Mouse (Mus musculus) neural tube, embryonic 15.5 days (tissue): ENCODE results near the gene Nr1d1. TPM values are rescaled to one million over a fixed set of nuclear protein-coding genes. Genes with fewer than 3 reads are reported as not detected.
A peak's percentile ranks its signal among the peaks of the same experiment; 100 is the strongest.

Experiments used
- ATAC-seq: fragments of 200-750 bp; cut with Nextera tagmentation; 2 replicates; pipeline ENCODE4 v1.8.0; 2017; ENCODE audit warnings: mild to moderate bottlenecking, moderate TSS enrichment, moderate library complexity; ENCODE audit not compliant: low FRiP score
- H3K27ac ChIP-seq: fragments of 300-500 bp; sonication (generic); replicated peaks from 2 replicates; pipeline ENCODE4 v1.5.1; 2015; ENCODE audit warnings: mild to moderate bottlenecking, inconsistent platforms
- H3K27me3 ChIP-seq: fragments of 300-500 bp; sonication (generic); replicated peaks from 2 replicates; pipeline ENCODE4 v1.6.1; 2015; ENCODE audit warnings: inconsistent platforms
- H3K36me3 ChIP-seq: fragments of 300-500 bp; sonication (generic); 2 replicates; pipeline ENCODE4 v1.6.1; 2015; ENCODE audit warnings: inconsistent platforms
- H3K4me1 ChIP-seq: fragments of 300-500 bp; sonication (generic); 2 replicates; pipeline ENCODE4 v1.6.1; 2015; ENCODE audit warnings: inconsistent platforms
- H3K4me2 ChIP-seq: fragments of 300-500 bp; sonication (generic); 2 replicates; pipeline ENCODE4 v1.6.1; 2015; ENCODE audit warnings: inconsistent platforms, mild to moderate bottlenecking, moderate library complexity
- H3K4me3 ChIP-seq: fragments of 300-500 bp; sonication (generic); replicated peaks from 2 replicates; pipeline ENCODE4 v1.5.1; 2015; ENCODE audit warnings: mild to moderate bottlenecking, inconsistent platforms
- H3K9ac ChIP-seq: fragments of 300-500 bp; sonication (generic); replicated peaks from 2 replicates; pipeline ENCODE4 v1.6.1; 2015; ENCODE audit warnings: mild to moderate bottlenecking, inconsistent platforms
- H3K9me3 ChIP-seq: fragments of 300-500 bp; sonication (generic); replicated peaks from 2 replicates; pipeline ENCODE4 v1.6.1; 2016; ENCODE audit warnings: inconsistent platforms
- WGBS: fragments of 180-500 bp; shearing (Covaris S2); methylation state at CpG from one replicate; pipeline ENCODE4 v1.1.7; 2015; ENCODE audit warnings: mixed read lengths; 5-methylcytosine and 5-hydroxymethylcytosine counted together
- polyA plus RNA-seq: library from polyadenylated mRNA; unstranded; fragments of >200 nt; fragmentation: Nextera tagmentation; extraction: Ambion mirVana; gene quantifications from 2 replicates; pipeline ENCODE4 v1.2.1, GENCODE M21; 2015

The Nr1d1 gene
- polyA plus RNA-seq, 1 experiment from 2014 or later: 4.0 TPM

DNA sequence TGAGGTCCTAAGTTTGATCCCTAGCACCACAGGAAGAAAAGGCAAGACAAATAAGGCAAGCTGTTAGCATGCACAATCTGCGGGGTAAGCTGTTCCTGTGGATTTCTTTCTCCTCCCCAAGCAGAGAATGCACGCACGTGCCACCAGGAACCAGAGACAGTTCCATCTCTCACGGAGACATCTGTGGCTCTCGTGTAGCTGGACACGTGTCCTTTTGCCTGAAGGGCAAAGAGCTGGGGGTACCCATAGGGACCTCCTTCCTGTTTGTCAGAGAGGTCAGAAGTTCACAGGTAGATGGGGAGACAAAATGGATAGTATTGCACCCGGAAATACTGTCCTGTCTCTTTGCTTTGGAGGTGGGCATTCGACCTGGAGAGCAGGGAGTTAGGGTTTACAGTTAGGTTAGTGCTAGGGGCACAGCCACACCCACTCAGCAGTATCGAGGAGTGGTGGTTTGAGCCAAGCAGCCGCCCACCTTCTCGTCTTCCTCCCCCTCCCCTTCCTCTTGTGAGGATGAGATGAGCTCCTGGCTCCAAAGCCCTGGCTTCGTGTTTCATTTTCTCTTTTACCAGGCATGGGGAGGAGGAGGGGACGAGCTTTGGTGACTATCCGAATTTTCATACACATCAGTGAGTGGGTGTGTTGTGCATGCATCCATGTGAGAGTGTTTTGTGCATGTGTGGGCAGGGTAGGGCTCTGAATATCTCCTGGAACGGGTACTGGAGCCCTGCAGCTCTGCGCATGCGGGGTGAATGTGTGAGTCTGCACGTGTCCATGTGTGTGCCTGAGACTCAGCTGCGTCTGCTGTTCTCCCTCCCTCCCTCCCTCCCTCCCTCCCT is 28.1 kb downstream of the Nr1d1 start:
- Histone ChIP-seq H3K4me1 (peaks cover 92% of the 10 kb centered on the region), H3K36me3 (no peaks in the 10 kb centered on the region), H3K4me3 (peak overlapping the region; percentile 31), H3K27me3 (no peaks in the 10 kb centered on the region), H3K9ac (peak overlapping the region; percentile 31), H3K9me3 (no peaks in the 10 kb centered on the region), H3K4me2 (peak overlapping the region; percentile 94), H3K27ac (peak overlapping the region; percentile 84)
- ATAC-seq: peak; percentile 58
- 4% methylated on average over 18 of the region's 19 CpGs for WGBS

DNA sequence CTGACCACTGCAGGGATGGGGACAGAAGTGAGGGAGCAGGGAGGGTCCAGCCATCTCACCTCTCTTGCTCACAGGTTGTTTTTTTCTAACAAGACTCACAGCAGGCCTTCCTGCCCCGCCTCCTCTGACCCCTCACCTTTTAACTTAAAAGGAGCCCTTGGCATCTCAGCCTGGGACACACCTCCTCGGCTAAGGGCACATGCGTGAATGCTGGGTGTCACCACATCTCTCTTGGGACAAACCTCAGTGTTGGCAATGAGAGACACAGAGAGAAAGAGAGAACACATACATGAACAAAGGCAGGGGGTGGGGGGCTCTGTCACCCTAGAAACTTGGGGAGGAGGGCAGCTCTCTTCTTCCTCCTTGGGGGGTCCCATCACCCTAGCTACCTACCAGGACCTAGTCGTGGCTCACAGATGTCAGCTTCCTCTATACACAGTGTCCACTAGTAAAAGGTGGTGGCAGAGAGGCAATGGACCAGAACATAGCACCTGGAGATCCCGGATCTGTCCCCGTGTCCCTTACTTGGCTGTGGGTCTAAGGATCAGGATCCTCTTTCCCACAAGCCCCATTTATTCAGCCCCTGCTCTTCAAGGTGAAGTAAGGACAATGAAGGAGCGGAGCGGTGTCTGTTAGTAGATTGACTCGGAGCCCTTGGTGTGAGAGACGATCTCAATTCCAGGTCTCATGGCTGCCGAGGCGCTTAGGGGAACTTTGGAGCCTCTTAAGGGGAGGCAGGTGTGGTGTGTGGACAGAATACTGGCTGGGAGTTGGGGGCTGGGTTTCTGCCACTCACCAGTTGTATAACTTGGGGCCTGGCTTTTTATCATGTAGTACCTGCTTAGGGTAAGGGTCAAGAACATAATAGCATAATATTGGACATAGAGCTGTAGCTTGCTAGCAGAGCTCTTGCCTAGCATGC is 28.9 kb downstream of the Nr1d1 start:
- ATAC-seq: no peak
- Histone ChIP-seq H3K4me1 (peaks cover 83% of the 10 kb centered on the region), H3K27ac (peak overlapping the region; percentile 84), H3K9ac (peak overlapping the region; percentile 31), H3K4me2 (peak overlapping the region; percentile 94), H3K36me3 (no peaks in the 10 kb centered on the region), H3K4me3 (peak overlapping the region; percentile 31), H3K27me3 (no peaks in the 10 kb centered on the region), H3K9me3 (no peaks in the 10 kb centered on the region)
- 44% methylated on average over 12 of the region's 12 CpGs for WGBS

DNA sequence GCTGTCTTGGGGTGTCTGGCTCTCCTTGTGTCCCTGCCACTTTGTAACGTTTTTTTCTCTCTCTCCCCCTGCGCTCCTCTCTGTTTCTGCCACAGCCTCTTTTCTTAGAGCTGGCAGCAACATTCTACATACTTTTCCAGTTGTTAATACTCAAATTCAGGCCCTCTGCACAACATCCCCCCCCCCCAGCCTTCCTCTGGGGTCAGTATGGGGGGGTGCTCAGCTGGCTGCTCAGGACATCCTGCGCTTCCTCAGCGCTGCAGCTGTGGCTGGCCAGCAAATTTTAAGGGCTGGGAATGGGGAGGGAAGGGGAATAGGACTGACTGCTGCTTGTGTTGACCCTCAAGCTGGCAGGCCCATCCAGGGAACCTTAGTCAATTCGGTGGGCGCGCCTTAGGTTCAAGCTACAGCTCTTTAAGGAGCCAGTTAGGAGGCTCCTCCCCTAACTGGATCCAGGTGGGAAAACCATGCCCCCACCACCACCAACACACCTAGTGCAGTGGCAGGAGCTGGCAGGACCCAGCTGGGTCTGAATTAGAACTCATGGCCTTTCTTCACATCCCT is 30.6 kb downstream of the Nr1d1 start:
- Histone ChIP-seq H3K36me3 (no peaks in the 10 kb centered on the region), H3K27ac (peak overlapping the region; percentile 99), H3K4me3 (peak overlapping the region; percentile 92), H3K4me2 (peak overlapping the region; percentile 94), H3K4me1 (peaks cover 82% of the 10 kb centered on the region), H3K9me3 (no peaks in the 10 kb centered on the region), H3K27me3 (no peaks in the 10 kb centered on the region), H3K9ac (peak overlapping the region; percentile 98; the same call in 1 of the 2 replicates)
- 36% methylated on average over 7 of the region's 7 CpGs for WGBS
- no peak for ATAC-seq

DNA sequence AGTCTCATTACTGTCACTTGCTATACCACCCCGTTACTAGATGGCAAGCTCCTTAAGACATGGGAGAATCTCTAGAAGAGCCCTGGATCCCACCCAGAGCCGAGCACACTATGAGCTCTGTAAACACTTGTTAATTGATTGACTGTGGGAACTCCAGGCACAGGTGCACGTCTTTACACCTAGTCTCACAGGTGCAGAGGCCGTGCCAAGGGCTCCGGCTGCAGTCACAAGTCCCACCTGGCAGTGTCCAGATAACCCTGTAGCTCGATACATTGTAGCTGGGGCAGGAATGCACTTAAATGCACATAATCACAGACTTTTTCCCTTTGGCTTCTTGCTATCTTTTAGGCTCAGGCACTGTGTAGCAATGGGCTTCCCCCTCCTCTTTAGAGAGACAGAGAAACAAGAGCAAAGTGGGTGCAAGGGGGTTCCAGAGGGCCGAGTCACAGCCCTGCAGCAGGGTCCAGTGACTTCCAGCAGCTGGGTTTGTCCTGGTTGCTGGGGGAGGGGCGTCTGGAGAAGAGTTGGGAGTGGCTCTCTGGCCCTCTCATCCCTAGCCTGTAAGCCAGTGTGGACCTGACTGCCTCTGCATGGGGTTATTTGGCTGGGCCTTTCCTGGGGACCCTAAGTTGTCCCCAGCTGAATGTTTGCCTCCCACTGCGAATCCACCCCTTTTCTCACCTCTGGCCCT is 31.3 kb downstream of the Nr1d1 start:
- no peak for ATAC-seq
- H3K27ac ChIP-seq: peak overlapping the region; percentile 99
- H3K27me3 ChIP-seq: no peaks in the 10 kb centered on the region
- peak overlapping the region; percentile 94 for H3K4me2 ChIP-seq
- H3K4me1 ChIP-seq: peaks cover 82% of the 10 kb centered on the region
- H3K36me3 ChIP-seq: no peaks in the 10 kb centered on the region
- WGBS: 6% methylated on average over 9 of the region's 9 CpGs
- peak overlapping the region; percentile 92 for H3K4me3 ChIP-seq
- H3K9me3 ChIP-seq: no peaks in the 10 kb centered on the region
- peak overlapping the region; percentile 98 for H3K9ac ChIP-seq

DNA sequence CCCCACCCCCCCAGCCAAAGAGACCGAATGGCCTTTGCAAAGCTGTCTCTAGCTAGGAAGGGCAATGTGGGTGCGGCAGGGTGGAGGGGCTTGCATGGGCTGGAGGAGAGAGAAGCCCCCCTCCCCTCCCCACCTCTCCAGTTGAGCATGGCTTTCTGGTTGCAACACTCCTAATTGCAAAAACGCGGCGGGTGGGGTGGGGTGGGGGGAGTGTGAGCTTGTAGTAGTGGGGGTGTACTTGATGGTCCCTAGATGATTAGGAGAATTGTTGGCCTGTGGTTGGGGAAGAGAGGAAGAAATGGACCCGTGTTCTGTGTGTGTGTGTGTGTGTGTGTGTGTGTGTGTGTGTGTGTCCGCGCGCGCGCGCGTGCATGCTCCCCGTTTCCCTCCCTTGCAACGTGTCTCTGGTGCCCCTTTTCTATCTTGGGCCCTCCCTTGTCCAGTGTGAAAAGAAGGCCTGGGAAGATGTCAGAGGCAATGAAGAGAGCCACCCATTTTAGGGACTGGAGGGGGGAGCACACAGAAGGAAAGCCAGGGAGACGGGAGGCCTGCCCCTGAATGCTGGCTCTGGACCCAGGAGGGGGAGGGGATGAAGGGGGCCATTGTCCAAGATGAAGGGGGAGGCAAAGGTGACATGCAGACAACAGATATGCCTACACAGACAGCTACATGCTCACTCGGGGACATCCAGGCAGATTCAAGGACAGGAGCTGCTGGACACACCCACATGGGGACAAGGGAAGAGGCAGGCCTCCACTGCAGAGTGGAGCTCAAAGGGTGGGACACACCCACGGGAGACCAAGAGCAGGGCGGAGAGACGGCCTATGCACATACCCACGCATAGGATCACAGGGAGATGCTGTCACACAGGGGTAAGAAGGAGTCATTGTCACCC is 32.5 kb downstream of the Nr1d1 start:
- Histone ChIP-seq H3K4me1 (peaks cover 80% of the 10 kb centered on the region), H3K4me2 (peak overlapping the region; percentile 94), H3K9ac (peak overlapping the region; percentile 98), H3K27ac (peak overlapping the region; percentile 99), H3K4me3 (peak overlapping the region; percentile 92), H3K9me3 (no peaks in the 10 kb centered on the region), H3K36me3 (no peaks in the 10 kb centered on the region), H3K27me3 (no peaks in the 10 kb centered on the region)
- WGBS: under 1% methylated on average over 12 of the region's 21 CpGs
- peak; percentile 19 for ATAC-seq

DNA sequence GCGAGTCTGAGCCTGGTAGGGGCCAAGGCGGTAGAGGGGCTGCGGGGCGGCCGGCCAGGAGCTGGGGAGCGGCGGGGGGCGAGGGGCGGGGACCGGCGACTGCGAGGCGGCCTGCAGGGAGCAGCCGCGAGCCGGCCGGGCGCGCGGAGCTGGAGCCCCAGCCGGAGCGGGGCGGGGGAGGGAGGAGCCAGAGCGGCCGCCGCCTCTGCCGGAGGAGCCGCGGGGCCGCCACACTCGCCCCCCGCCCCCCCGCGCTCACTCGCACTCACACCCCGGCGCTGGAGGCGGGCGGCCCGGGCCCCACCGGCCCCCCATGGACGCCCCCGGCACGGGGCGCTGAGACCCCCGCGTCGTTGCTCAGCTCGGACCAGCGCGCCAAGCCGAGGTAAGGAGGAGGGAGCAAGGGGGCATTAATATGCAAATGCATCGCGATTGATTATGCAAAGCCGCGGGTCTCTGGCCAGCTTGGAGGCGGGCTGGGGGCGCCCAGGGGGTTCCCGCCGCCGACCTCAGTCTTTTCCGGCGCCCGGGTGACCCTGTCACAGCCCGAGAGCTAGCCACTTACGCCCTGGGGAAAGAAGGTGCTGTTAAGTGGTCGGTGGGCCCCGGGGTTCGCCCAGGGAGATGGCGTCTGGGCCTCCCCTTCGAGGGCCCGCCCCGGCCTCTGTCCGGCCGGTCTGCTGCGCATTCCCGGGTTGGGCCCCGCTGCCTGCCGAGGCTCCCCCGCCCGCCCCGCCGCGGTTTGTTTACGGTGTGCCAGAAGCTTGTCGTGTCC is 33.3 kb downstream of the Nr1d1 start:
- peak; percentile 71 for ATAC-seq

DNA sequence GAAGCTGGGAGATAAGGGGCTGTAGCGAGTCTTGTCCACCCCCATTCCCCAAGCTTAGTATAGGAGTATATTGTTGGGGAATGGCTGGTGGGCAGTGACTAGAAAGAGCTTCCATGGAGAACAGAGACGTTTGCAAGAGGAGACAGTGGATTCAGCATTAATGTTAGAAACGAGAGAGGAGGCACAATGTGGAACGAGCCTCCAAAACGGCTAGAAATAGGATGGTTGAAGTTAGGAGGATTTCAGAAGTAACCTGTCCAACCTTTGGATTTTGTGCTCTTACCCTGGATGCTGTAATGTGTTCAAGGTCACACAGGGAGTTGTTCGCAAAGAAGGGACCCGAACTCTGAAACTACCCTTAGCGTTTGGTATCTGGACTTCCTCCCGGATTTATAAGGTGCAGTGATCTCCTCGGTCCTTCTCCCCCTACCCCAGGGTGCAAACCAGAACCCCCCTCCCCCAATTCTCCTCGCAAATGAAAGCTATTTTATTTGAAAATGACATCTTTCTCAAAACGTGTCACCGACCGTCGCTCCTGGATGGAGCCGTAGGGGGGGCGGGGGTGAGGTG is 34.0 kb downstream of the Nr1d1 start:
- peaks cover 66% of the 10 kb centered on the region for H3K4me1 ChIP-seq
- H3K9me3 ChIP-seq: no peaks in the 10 kb centered on the region
- no peaks in the 10 kb centered on the region for H3K36me3 ChIP-seq
- WGBS: under 1% methylated on average over 17 of the region's 17 CpGs
- H3K27me3 ChIP-seq: no peaks in the 10 kb centered on the region
- H3K4me2 ChIP-seq: peak overlapping the region; percentile 94
- peak overlapping the region; percentile 98 for H3K9ac ChIP-seq
- no peak for ATAC-seq
- peak overlapping the region; percentile 92 for H3K4me3 ChIP-seq
- peak overlapping the region; percentile 99 for H3K27ac ChIP-seq

More for the DNA sequence above, 33.3 kb downstream of the Nr1d1 start:
- H3K9ac ChIP-seq: peak overlapping the region; percentile 98
- peak overlapping the region; percentile 94 for H3K4me2 ChIP-seq
- no peaks in the 10 kb centered on the region for H3K9me3 ChIP-seq
- H3K27me3 ChIP-seq: no peaks in the 10 kb centered on the region
- H3K4me1 ChIP-seq: peaks cover 73% of the 10 kb centered on the region
- peak overlapping the region; percentile 92 for H3K4me3 ChIP-seq
- H3K27ac ChIP-seq: peak overlapping the region; percentile 99
- under 1% methylated on average over 69 of the region's 86 CpGs for WGBS
- H3K36me3 ChIP-seq: no peaks in the 10 kb centered on the region

DNA sequence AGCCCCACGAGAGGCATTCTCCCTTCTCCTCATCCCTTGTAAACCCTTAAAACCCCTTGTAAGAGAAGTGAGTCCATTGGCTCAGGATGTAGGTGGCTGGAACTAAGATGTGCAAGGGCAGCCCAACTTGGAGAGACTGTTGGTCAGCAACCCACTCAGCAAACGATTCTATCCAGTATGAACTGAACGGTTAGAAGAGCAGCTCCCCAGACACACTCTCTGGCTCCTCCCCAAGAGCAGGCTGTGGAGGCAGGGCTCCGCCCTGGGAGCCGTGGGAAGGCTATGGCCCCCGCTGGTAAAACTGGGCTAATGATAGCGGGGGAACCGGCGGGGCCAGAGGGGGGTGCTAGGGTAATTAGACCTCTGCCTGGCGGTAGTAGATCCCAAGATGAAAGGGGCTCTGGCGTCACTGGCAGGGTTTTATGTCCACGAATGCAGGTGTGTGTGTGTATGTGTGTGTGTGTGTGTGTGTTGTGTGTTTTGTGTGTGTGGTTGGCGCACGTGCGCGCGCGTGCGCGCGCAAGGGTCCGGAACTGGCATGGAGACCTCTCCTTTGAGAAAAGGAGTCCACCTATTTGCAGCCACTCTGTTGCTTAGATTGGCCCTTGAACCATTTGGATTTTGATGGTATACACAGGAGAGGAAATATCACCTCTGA is 34.6 kb downstream of the Nr1d1 start, which contains the start of gene Thra:
Gene Thra, plus strand, starts transcription at position 246 of the 658 bp plus-strand sequence.
- Histone ChIP-seq H3K36me3 (no peaks in the 10 kb centered on the region), H3K27me3 (no peaks in the 10 kb centered on the region), H3K4me2 (peak within 1 kb of the TSS; percentile 94), H3K9ac (peak within 1 kb of the TSS; percentile 98), H3K4me1 (peaks cover 60% of the 10 kb centered on the region), H3K9me3 (no peaks in the 10 kb centered on the region), H3K27ac (peak within 1 kb of the TSS; percentile 99), H3K4me3 (peak within 1 kb of the TSS; percentile 92)
- WGBS: under 1% methylated on average over 22 of the region's 22 CpGs
- peak; percentile 54 for ATAC-seq

DNA sequence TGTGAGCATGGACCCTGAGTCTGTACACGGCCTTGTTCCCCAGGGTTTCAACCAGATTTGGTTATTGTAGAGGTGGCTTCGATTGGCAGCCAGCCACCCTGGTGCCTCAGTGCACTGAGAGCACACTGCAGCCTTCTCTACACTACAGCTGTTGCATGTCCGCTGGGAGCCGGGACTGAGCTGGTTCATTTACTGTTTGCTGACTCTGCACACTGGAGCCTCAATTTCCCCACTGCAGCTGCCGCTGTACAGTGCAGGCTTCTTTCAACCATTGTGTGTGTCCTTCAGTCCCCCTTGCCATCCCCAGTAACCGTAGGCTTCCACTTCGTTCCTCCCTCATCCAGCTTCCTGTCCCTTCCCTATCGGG is 35.1 kb downstream of the Nr1d1 start:
- Histone ChIP-seq H3K27me3 (no peaks in the 10 kb centered on the region), H3K4me2 (peak overlapping the region; percentile 94), H3K36me3 (no peaks in the 10 kb centered on the region), H3K27ac (peak overlapping the region; percentile 99), H3K4me1 (peaks cover 55% of the 10 kb centered on the region), H3K4me3 (peak overlapping the region; percentile 92), H3K9me3 (no peaks in the 10 kb centered on the region), H3K9ac (peak overlapping the region; percentile 98; the same call in 1 of the 2 replicates)
- 3% methylated on average over 8 of the region's 8 CpGs for WGBS
- 0 out of 2 replicates have a peak, but pooled peaks have one; percentile 8 for ATAC-seq
